Mouse (Mus musculus) midbrain, embryonic 15.5 days (tissue): Measurements from ENCODE around the gene Grid2. TPM values are rescaled to one million over a fixed set of nuclear protein-coding genes. Genes with fewer than 3 reads are reported as not detected.
A peak's percentile ranks its signal among the peaks of the same experiment; 100 is the strongest.

Experiments used
- ATAC-seq: fragments of 200-750 bp; cut with Nextera tagmentation; replicated peaks from 2 replicates; pipeline ENCODE4 v1.8.0; 2017; ENCODE audit warnings: moderate TSS enrichment
- H3K27ac ChIP-seq: fragments of 300-500 bp; sonication (generic); 2 replicates; pipeline ENCODE4 v1.5.1; 2015; ENCODE audit warnings: mild to moderate bottlenecking, inconsistent platforms
- H3K27me3 ChIP-seq: fragments of 300-500 bp; sonication (generic); replicated peaks from 2 replicates; pipeline ENCODE4 v1.6.1; 2015; ENCODE audit warnings: inconsistent platforms
- H3K36me3 ChIP-seq: fragments of 300-500 bp; sonication (generic); replicated peaks from 2 replicates; pipeline ENCODE4 v1.6.1; 2015; ENCODE audit warnings: inconsistent platforms
- H3K4me1 ChIP-seq: fragments of 300-500 bp; sonication (generic); 2 replicates; pipeline ENCODE4 v1.6.1; 2015; ENCODE audit warnings: inconsistent platforms
- H3K4me2 ChIP-seq: fragments of 300-500 bp; sonication (generic); 2 replicates; pipeline ENCODE4 v1.6.1; 2015; ENCODE audit warnings: inconsistent platforms, mild to moderate bottlenecking, moderate library complexity
- H3K4me3 ChIP-seq: fragments of 300-500 bp; sonication (generic); 2 replicates; pipeline ENCODE4 v1.5.1; 2015; ENCODE audit warnings: mild to moderate bottlenecking, inconsistent platforms
- H3K9ac ChIP-seq: fragments of 300-500 bp; sonication (generic); 2 replicates; pipeline ENCODE4 v1.6.1; 2015; ENCODE audit warnings: mild to moderate bottlenecking, inconsistent platforms
- H3K9me3 ChIP-seq: fragments of 300-500 bp; sonication (generic); 2 replicates; pipeline ENCODE4 v1.6.1; 2016; ENCODE audit warnings: inconsistent platforms
- WGBS: fragments of 180-500 bp; shearing (Covaris S2); methylation state at CpG from one replicate; pipeline ENCODE4 v1.1.7; 2015; ENCODE audit warnings: mixed read lengths; 5-methylcytosine and 5-hydroxymethylcytosine counted together
- polyA plus RNA-seq: library from polyadenylated mRNA; unstranded; fragments of >200 nt; fragmentation: Nextera tagmentation; extraction: Ambion mirVana; gene quantifications from 2 replicates; pipeline ENCODE4 v1.2.1, GENCODE M21; 2015

Gene Grid2
- polyA plus RNA-seq, 1 experiment from 2014 or later = 14.1 TPM

DNA sequence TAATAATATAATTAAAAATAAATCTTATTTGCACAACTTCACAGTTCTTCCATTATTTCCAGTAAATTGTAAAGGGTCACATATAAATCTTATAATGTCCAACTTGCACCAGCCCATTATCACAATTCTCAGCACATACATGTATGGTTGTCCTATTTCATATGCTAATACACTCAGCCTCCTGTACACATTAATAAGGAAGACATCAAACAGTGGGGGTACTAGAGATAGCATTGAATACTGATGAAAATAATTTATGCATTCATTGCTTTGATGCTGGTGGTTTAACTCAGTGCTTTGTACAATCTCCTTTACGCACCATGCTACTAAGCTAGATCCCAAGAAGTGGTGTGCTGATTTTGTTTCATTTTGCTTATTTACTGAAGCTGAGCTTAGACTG is 446.0 kb downstream of the Grid2 start:
- Histone ChIP-seq H3K27ac (no peak overlapping the region), H3K9ac (no peak overlapping the region), H3K4me1 (peaks cover 2% of the 10 kb centered on the region; the same call in 1 of the 2 replicates), H3K9me3 (no peaks in the 10 kb centered on the region), H3K4me3 (no peak overlapping the region), H3K36me3 (no peaks in the 10 kb centered on the region), H3K4me2 (no peak overlapping the region), H3K27me3 (no peaks in the 10 kb centered on the region)
- WGBS = 54% methylated on average over 1 of the region's 1 CpGs
- ATAC-seq = peak; percentile 62; the same call in 1 of the 2 replicates

DNA sequence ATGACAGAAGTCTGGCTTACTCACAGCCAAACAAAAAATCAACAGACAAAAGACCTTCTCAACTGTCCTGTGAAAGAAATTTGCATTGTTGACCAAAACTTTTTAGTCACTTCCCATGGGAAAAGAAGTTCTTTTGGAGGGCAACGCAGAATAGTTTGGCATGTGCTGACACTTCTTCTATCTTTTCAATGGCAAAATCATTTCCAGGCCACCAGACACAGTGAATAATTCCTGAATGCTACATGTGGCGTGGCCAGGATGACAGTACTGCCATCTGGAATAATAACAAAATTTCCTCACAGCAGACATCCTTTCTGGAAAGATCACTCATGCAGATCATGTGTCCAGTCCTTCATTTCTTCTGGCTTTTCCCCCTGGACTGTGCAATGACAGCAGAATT is 478.1 kb downstream of the Grid2 start:
- H3K27me3 ChIP-seq = no peaks in the 10 kb centered on the region
- H3K4me2 ChIP-seq = no peak overlapping the region
- WGBS = 38% methylated on average over 2 of the region's 2 CpGs
- H3K4me1 ChIP-seq = no peaks in the 10 kb centered on the region
- no peaks in the 10 kb centered on the region for H3K36me3 ChIP-seq
- H3K27ac ChIP-seq = no peak overlapping the region
- no peak for ATAC-seq
- no peak overlapping the region for H3K9ac ChIP-seq
- H3K9me3 ChIP-seq = no peaks in the 10 kb centered on the region
- H3K4me3 ChIP-seq = no peak overlapping the region

DNA sequence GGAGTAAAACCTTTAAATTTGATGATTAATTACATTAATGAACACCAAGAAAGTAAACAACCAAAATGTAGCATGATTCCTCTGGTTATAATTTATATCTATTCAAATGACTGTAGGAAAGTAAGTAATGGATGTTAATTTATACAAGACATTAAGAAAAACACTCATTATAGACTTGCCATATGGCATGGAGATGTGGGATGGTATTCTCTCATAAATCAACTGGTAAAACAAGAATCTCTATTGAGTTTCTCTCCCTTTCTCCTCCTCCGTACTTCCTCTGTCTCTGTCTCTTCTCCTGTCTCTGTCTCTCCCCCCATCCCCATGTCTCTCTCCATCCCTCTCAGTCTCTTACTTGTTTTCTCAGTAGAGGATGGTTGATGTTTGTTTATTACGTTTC is 506.9 kb downstream of the Grid2 start:
- Histone ChIP-seq H3K27ac (no peak overlapping the region), H3K4me1 (no peaks in the 10 kb centered on the region), H3K27me3 (no peaks in the 10 kb centered on the region), H3K4me2 (no peak overlapping the region), H3K9me3 (no peaks in the 10 kb centered on the region), H3K36me3 (no peaks in the 10 kb centered on the region), H3K9ac (no peak overlapping the region), H3K4me3 (no peak overlapping the region)
- no peak for ATAC-seq
- WGBS = 88% methylated on average over 2 of the region's 2 CpGs

DNA sequence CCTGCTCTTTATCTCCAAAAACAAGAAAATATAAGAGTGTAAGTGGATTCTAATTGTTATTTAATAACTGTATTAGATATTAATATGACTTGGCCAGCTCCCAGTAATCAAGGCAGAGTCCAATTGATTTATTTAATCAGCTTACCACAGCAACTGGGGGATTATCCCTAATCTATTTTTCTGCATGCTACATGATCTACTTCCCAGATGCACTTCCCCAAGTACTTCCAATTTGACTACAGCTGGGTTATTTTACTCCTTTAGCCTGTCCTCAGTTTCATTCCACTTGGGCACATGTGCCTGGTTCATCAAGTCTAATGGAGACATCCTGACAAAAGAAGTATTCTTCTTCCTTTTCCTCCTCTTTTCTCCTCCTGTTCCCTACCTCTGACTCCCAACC is 539.0 kb downstream of the Grid2 start:
- Histone ChIP-seq H3K4me1 (no peaks in the 10 kb centered on the region), H3K4me3 (no peak overlapping the region), H3K27me3 (no peaks in the 10 kb centered on the region), H3K9ac (no peak overlapping the region), H3K4me2 (no peak overlapping the region), H3K27ac (no peak overlapping the region), H3K36me3 (no peaks in the 10 kb centered on the region), H3K9me3 (no peaks in the 10 kb centered on the region)
- ATAC-seq = no peak

DNA sequence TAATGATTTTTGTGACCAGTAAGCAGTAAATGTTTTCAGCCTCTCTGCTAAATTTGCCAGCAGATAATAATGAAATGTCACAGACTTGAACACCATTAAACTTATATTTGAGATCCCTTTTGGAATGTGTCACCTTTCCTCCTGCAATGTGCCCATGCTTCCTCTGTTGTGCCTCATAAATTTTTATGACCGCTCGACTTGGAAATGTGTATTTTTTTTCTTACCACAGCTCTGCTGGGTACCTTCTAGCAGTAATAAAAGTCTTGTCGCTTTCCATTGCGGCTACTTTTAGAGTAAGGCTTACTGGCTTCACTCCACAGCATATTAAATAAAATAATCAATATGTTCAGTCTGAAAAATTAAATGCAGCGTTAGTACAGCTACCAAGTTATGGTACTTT is 564.6 kb downstream of the Grid2 start:
- WGBS = 66% methylated on average over 5 of the region's 5 CpGs
- no peaks in the 10 kb centered on the region for H3K27me3 ChIP-seq
- H3K27ac ChIP-seq = no peak overlapping the region
- no peak overlapping the region for H3K9ac ChIP-seq
- H3K36me3 ChIP-seq = no peaks in the 10 kb centered on the region
- no peaks in the 10 kb centered on the region for H3K4me1 ChIP-seq
- ATAC-seq = no peak
- H3K4me2 ChIP-seq = no peak overlapping the region
- no peak overlapping the region for H3K4me3 ChIP-seq
- no peaks in the 10 kb centered on the region for H3K9me3 ChIP-seq

DNA sequence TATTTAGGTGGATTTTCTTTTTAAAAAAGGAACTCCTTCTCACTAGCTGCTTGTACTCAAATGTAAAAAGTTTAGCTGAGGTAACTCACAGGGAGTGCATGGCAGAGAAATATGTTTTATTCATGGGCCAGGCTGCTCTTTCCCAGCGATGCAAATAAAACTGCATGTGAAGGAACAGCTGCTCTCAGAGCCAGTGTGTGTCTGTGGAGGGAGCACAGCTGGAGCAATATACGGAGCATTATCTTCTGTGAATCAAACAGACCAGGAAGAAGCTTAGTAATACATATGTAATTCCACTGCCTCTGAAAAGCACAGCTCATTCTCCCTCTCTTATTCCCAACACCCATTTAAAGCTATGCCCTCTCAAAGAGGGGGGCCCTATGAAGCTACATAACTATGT is 607.0 kb downstream of the Grid2 start:
- Histone ChIP-seq H3K9me3 (no peaks in the 10 kb centered on the region), H3K4me1 (peaks cover 7% of the 10 kb centered on the region), H3K27ac (no peak overlapping the region), H3K9ac (no peak overlapping the region), H3K4me2 (no peak overlapping the region), H3K36me3 (no peaks in the 10 kb centered on the region), H3K4me3 (no peak overlapping the region), H3K27me3 (no peaks in the 10 kb centered on the region)
- 9% methylated on average over 2 of the region's 2 CpGs for WGBS
- peak; percentile 82 for ATAC-seq

DNA sequence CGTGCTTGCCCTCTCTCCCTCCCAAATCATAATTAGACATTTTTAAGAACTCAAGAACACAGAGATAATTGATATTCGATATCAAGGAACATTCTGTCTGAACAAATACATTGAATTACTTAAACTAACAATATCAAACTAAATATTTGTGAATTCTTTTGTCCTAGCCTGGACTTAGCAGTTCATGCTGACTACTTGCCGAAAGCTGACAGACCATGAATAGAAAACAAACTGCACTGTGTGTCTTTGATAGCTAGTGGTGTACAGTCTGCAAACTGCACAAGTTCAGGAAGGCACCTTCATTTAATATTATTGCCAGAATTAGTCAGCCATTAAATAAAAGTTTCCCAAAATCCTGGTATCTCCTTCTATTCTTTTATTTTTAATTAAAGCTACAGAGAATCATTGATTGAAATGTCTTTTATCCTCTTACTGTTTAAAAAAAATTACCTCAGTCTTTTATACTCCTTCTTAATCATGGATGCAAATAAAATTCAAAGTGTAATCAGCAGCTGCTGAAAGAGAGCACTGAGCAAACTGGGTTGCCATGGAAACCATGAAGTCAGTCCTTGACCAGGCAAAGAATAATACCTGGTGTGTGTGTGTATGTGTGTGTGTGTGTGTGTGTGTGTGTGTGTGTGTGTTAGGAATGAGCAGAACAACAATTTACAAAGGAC is 621.5 kb downstream of the Grid2 start:
- H3K4me2 ChIP-seq = no peak overlapping the region
- H3K36me3 ChIP-seq = no peaks in the 10 kb centered on the region
- H3K4me3 ChIP-seq = no peak overlapping the region
- H3K9me3 ChIP-seq = no peaks in the 10 kb centered on the region
- peak; percentile 95 for ATAC-seq
- H3K27ac ChIP-seq = peak overlapping the region; percentile 68
- no peaks in the 10 kb centered on the region for H3K27me3 ChIP-seq
- WGBS = 23% methylated on average over 3 of the region's 3 CpGs
- H3K9ac ChIP-seq = no peak overlapping the region
- peaks cover 17% of the 10 kb centered on the region for H3K4me1 ChIP-seq

DNA sequence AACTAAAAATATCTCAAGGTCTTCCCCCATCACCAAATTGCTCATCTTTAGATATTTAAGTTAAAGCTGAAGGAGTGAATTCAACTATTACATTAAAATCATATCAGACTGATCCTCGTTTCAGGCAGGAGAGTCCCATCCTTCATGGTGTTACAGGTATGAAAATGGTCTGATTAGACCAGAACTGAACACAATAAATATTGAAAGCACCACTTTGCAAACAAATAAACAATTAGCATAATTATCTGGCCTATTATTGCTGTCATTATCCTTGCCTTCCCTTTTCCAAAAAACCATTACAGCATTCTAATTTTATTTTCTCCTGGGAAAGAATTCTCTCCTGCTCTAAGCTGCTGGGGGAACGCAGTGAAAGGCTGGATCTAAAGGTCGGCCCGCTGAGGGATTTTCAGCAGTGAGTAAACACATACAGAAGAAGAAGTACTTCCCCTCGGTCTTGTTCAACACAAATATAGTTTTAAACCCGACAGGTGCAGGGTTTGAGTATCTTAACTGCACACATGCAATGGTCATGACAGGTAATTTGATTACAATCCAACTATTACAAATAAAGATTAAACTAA is 622.2 kb downstream of the Grid2 start:
- peaks cover 17% of the 10 kb centered on the region for H3K4me1 ChIP-seq
- H3K4me3 ChIP-seq = no peak overlapping the region
- H3K36me3 ChIP-seq = no peaks in the 10 kb centered on the region
- H3K27me3 ChIP-seq = no peaks in the 10 kb centered on the region
- peak overlapping the region; percentile 68 for H3K27ac ChIP-seq
- H3K9ac ChIP-seq = no peak overlapping the region
- WGBS = 20% methylated on average over 6 of the region's 6 CpGs
- ATAC-seq = peak; percentile 77
- H3K4me2 ChIP-seq = no peak overlapping the region
- no peaks in the 10 kb centered on the region for H3K9me3 ChIP-seq

DNA sequence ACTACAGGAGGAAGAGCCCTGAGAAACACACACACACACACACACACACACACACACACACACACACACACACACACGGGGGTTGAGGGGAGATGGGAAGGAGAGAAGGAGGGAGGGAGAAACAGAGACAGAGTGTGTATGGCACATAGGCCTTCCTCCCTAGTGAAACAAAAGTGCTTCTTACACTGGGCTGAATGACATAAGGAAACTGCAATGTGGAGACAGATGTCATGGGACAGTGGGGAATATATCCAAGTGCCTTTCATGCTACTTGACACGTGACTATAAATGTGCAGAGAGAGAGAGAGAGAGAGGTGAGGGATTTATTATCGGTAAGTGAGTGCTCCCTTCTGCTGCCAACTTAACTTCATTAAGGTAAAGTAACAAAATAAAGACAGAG is 639.0 kb downstream of the Grid2 start:
- WGBS = 52% methylated on average over 3 of the region's 3 CpGs
- ATAC-seq = no peak
- no peak overlapping the region for H3K4me2 ChIP-seq

DNA sequence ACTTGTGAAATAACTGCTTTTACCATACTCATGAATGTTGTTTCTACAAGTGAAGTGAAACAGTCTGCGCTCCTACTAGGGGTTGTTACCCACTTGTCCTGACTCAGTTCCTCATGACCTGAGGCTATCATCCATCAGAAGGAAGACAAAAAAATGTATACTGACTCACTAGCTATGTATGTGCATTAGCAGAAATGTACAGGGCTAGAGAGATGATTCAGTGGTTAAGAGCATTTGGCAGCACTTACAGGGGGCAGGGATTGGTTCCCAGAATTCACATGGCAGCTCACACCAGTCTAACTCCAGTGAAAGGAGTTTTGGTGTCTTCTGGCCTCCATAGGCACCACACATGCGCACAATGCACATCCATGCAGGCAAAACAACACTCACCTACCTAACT is 642.5 kb downstream of the Grid2 start:
- Histone ChIP-seq H3K9ac (no peak overlapping the region), H3K4me2 (no peak overlapping the region), H3K27ac (no peak overlapping the region), H3K4me3 (no peak overlapping the region), H3K36me3 (no peaks in the 10 kb centered on the region), H3K4me1 (no peaks in the 10 kb centered on the region), H3K27me3 (no peaks in the 10 kb centered on the region), H3K9me3 (no peaks in the 10 kb centered on the region)
- WGBS = 98% methylated on average over 2 of the region's 2 CpGs
- ATAC-seq = no peak

More for the DNA sequence above, 639.0 kb downstream of the Grid2 start:
- H3K9ac ChIP-seq = no peak overlapping the region
- H3K4me1 ChIP-seq = no peaks in the 10 kb centered on the region
- H3K9me3 ChIP-seq = no peaks in the 10 kb centered on the region
- H3K27me3 ChIP-seq = no peaks in the 10 kb centered on the region
- H3K27ac ChIP-seq = no peak overlapping the region
- H3K36me3 ChIP-seq = no peaks in the 10 kb centered on the region
- no peak overlapping the region for H3K4me3 ChIP-seq

DNA sequence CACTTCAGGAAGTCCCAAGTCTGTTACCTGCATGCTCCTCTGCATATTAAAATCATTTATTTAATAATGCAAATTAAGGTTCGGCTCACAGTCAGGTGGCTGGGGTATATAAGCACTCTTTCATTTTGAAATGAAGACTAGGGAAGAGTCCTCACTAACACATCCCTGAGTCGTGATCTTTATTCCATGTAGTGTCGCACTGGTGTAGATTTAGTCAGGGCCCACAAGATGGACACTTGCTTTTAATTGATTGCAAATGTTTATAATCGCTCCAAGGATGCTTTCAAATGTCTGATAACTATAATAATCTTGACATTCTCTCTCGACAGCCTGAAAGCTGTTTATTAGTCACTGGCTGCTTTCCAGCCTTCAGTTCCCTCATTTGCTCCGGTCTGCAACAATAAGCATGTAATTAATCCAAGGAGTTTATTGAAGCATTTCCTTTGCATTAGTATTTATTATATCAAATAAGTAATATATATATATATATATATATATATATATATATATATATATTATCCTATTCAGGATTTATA is 661.4 kb downstream of the Grid2 start:
- Histone ChIP-seq H3K4me2 (no peak overlapping the region), H3K4me1 (no peaks in the 10 kb centered on the region), H3K9ac (no peak overlapping the region), H3K27ac (no peak overlapping the region), H3K36me3 (no peaks in the 10 kb centered on the region), H3K27me3 (no peaks in the 10 kb centered on the region), H3K4me3 (no peak overlapping the region), H3K9me3 (no peaks in the 10 kb centered on the region)
- 63% methylated on average over 6 of the region's 6 CpGs for WGBS
- ATAC-seq = no peak

DNA sequence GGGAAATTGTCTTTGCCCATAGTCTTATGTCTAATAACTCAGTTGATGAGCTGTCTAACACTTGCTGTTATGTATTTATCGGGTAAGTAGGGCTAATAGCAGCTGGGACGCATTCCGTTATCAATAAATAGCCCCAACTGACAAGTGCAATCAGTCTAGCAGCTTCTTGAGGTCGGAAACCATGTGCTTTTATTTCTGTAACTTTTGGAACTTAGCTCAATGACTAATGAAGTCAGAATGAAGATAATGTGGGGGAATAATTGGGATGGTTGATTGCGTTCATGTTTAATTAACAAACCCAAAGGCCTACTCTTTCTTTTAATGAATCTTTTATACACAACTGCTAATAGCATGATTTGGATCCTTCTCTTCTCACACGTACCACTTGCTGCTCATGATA is 666.3 kb downstream of the Grid2 start:
- Histone ChIP-seq H3K4me3 (no peak overlapping the region), H3K4me1 (no peaks in the 10 kb centered on the region), H3K27me3 (no peaks in the 10 kb centered on the region), H3K27ac (no peak overlapping the region), H3K9ac (no peak overlapping the region), H3K9me3 (no peaks in the 10 kb centered on the region), H3K4me2 (no peak overlapping the region), H3K36me3 (no peaks in the 10 kb centered on the region)
- no peak for ATAC-seq
- WGBS = 90% methylated on average over 6 of the region's 6 CpGs

DNA sequence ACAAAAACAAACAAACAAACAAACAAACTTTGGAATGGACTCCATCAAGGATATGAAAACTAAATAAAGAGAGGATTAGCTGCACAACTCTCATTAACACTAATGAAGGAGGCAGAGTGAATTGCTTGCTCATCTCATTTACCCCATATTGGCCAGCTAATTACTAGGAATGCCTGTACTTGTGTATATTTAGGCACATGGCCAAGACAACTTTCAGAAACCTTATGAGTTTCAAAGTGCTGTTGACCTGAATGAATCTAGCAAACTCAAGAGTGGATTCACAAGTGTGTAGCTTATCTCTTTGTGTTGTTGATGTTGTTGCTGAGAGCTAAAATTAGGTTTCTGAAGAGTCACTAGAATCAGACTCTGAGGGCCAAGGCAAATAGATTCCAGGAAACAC is 675.5 kb downstream of the Grid2 start:
- H3K9me3 ChIP-seq = no peaks in the 10 kb centered on the region
- no peak overlapping the region for H3K9ac ChIP-seq
- H3K4me2 ChIP-seq = no peak overlapping the region
- H3K4me1 ChIP-seq = no peaks in the 10 kb centered on the region
- no peaks in the 10 kb centered on the region for H3K36me3 ChIP-seq
- H3K27me3 ChIP-seq = no peaks in the 10 kb centered on the region
- no peak for ATAC-seq
- no peak overlapping the region for H3K4me3 ChIP-seq
- H3K27ac ChIP-seq = no peak overlapping the region
